Mouse (Mus musculus): ENCODE measurements at regions not wholly inside any gene's neighbourhood (a gene's known extent, or its start where the extent isn't known, plus 50 kb on each side); places are given as distances from the start of the nearest gene placed in this dataset.

DNA sequence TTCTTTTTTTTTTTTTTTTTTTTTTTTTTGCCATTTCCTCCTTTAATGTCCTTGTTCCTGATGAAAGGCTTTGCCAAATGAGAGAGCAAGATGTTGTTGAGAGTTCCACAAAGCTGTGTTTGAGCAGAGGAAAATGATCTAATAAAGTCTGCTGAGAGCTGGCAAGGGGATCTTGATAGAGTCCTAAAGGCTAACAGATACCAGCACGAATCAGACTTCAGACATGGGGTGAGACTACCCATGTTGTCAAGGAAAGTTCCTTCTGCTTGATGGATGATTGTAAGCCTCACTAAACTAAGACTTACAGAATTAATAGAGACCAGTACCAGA is 665.2 kb upstream of the Fam92a start:
- DNase-seq = no peak

DNA sequence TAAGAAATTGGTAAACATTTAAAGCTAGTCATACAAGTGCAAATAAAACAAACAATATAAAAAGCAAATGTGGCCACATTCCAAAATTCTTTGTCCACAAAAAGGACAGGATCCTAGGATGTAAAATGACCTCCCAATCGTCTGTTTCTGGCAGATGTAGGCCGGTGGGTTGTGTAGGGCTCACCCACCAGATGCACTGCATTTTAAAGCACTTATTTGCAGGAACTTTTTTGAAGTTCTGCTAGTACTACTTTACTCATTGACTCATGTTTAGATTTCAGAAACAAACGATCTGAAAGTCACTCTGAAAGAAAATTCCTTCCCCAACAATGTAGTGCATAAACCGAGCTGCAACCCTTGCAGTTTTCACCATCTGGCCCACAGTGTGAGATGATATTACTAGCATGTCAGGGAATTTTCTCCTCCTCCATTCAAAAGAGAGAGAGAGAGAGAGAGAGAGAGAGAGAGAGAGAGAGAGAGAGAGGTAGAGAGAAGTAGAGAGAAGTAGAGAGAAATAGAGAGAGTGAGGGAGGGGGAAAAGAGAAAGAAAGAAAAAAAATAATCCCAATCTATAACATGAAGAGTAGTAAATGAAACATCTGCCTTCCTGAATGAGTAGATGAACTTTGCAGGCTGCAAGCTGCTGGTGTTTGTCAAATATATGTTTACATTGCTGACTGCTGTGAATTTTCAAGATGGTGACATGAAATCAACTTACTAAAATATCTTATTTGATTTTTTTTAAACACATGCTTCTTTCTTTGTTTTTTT is 664.7 kb upstream of the Fam92a start:
- no peak for DNase-seq

- DNase-seq = no peak
Observed at GRCm38 (mm10) chr4:12826419-12826818, 654.6 kb upstream of the Fam92a start.

GRCm38 (mm10) chr4:12814251-12814650 is 642.4 kb upstream of the Fam92a start:
- no peak for DNase-seq

GRCm38 (mm10) chr4:12801186-12801585 is 629.4 kb upstream of the Fam92a start:
- DNase-seq = no peak

DNA sequence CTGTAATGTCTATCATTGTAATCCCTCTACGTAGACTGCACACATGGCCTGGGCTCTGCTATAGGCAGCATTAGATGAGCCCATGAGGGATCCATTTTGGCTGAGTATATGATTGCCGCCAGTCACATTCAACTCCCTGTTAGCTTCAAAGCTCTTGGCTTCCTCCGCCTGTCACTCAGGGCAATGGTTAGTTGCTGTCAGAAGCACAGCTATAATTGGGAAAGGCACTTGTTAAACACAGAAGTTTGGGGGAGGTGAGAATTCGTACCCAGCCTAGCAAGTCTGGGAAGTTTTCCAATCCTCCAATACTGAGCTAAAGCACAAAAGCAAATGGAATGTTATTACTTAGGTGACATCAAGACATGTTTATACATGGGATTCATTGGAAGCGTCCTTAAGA is 627.7 kb upstream of the Fam92a start:
- no peak for DNase-seq

DNA sequence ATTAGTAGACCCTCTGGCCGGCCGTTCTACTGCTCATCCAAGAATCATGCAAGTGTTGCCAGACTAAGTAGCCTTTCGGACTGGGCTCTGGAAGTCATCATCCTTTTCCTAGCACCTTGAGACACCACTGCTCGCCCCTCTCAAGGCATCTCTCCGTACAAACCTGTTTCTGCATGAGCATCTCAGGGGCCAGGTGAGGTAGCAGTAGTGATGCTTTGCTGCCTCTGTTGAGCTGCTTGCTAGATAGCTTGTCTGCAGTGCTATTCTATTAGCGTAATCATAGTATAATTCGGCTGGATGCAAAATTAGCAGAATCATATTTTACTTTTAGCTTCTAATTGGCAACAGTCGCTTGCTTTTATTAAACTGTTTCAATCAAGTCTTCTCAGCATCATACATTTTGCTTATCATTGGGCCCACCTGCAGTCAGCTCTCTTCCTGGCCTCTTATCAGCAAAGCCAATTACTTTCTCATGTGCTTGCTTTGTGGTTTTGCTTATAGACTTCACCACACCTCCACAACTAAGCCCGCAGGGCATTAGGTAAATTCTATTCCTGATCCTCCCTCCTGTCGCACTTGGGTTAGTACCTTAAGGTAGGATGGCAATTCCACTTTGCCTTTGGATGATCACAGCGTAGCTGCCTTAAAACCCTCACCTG is 621.1 kb upstream of the Fam92a start:
- no peak for DNase-seq

- no peak for DNase-seq
Observed at GRCm38 (mm10) chr4:12791786-12792674, 620.2 kb upstream of the Fam92a start.

GRCm38 (mm10) chr4:12785840-12786239 is 614.0 kb upstream of the Fam92a start:
- no peak for DNase-seq

DNA sequence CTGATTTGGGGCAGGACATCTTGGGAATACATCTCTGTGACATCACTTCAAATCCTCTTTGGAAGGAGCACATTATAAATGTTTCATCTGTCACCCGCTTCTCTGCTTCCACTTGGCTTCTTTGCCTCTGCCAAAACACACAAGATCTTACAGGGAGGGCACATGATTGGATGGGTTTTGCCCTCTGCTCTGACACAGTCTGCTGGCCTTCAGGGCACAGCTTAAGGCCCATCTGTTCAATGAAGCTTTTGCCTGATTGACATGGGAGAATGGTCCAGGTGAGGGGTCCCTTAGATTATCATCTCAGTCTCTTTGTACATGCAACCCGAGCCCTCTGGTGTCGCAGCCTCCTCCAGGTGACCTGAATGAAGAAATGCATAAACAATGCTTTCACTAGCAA is 612.7 kb upstream of the Fam92a start:
- DNase-seq = no peak

GRCm38 (mm10) chr4:12784068-12784467 is 612.3 kb upstream of the Fam92a start:
- no peak for DNase-seq

DNA sequence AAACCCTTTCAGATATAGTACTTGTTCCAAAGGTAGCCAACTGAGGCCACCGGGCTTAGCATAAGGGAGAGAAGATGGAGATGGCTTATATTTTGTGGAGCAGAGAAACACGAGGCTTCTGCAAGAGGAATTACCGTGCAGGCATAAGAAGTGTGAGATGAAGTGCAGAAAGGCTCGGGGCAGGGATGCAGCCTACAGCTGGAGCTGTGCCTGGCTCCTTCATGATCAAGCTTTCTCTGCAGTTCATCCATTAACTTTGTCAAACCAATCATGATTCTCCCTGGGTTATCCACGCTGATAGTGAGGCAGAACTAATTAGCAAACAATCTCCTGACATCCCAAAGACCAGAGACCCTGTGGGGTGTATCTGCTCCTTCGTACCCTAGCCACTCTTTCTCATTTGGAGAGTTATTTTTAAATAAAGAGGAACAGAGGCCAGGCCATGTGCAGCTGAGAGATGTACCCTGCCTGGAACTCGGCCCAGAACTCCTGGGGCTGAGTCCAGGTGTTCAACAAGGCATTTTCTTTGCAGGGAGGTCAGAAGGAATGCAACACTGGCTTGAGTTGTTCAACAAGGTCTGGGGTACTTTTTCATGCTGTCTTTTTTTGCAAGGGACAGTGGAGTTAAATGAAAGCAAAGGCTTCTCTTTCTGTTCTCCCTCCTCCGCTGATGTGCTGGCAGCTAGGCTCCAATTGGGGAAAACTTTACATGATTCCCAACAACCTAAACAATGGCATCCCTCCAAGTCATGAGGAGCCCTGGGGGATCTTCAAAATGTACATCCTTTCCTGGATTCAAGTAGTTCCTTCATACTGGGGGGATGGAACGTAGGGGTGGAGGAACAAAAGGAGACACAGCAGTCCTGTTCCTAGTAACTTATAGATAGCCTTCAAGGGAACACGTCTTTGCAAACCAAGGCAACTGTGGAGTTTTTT is 610.4 kb upstream of the Fam92a start:
- no peak for DNase-seq

- DNase-seq = no peak
Observed at GRCm38 (mm10) chr4:12780254-12780653, 608.4 kb upstream of the Fam92a start.

GRCm38 (mm10) chr4:12779211-12779610 is 607.4 kb upstream of the Fam92a start:
- DNase-seq = no peak

- DNase-seq = no peak
Observed at GRCm38 (mm10) chr4:12778163-12778562, 606.3 kb upstream of the Fam92a start.

GRCm38 (mm10) chr4:12776217-12776578 is 604.4 kb upstream of the Fam92a start:
- DNase-seq = no peak

DNA sequence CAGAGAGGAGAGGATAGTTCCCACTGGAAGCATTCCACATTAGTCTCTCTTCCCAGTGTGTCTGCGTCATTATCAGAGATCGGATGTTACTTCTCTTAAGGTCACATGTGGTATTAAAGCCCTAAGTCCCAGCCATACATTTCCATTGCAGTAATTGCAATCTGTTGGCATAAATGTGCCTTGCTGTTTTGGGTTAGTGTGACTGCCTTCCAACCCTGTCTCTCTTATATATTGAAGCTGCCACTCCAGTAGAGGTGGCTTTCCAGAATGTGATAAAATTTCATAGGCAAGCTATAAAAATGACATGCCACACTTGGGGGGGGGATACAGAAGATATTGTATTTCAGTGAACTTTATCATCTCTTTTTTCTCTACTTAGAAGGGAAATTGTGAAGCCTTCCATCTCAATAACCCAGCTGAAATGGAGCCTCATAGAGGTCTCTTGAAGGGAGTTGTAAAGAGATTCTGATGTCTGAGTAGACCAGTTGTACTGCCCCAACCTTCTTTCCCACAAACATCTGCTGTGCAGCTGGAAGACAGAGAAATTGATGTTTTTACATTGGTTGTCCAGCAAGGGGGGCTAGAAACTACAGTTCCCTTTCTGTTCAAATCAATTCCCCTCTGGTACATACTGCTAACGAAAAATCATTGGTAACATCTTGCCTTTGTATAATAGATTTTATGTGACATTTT is 603.9 kb upstream of the Fam92a start:
- no peak for DNase-seq

GRCm38 (mm10) chr4:12775090-12775489 is 603.3 kb upstream of the Fam92a start:
- no peak for DNase-seq

GRCm38 (mm10) chr4:12774671-12775070 is 602.9 kb upstream of the Fam92a start:
- DNase-seq = no peak

GRCm38 (mm10) chr4:12773201-12773600 is 601.4 kb upstream of the Fam92a start:
- DNase-seq = no peak

- no peak for DNase-seq
Observed at GRCm38 (mm10) chr4:12770131-12770780, 598.4 kb upstream of the Fam92a start.
